Mouse (Mus musculus): ENCODE data around the gene Pdlim5.

The Pdlim5 gene

DNA sequence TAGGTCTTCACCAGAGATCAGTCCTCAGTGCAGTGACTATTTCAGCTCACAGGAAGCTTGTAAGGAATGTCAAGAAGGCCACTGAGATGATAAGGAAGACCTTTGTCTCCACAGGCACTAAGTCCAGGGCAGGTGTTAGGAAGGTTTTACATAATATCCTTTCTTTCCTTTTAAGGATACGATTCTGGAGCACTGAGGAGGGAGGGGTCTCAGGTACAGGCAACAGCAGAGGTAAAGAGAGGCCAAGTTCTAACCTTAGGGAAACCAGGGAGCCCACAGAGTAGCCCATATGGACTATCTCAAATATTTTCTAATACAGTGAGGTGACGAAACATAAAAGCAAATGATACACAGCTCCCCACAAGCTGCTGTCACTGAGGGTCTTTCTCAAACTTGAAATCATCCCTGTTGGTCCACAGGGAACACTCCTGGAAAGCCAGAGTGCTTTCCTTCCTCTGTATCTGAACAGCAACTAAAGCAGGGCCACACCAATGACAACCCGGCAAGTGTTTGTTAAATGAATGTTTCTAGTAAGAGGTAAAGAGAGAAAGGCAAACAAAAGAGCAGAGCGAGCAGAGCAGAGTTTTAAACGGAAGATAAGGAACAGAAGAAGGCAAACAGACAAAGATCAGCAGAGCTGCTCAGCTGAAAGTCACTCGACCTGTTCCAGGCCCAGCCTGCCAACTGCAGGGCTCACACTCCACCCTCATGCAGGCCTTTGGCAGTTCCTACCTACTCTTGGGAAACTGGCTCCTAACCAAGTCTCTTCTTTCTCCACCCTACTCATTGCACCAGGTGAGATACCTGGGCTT lies 55.9 kb downstream of the Pdlim5 start:
- DNase-seq (ENCODE audit: low read depth, low spot score): no peak

DNA sequence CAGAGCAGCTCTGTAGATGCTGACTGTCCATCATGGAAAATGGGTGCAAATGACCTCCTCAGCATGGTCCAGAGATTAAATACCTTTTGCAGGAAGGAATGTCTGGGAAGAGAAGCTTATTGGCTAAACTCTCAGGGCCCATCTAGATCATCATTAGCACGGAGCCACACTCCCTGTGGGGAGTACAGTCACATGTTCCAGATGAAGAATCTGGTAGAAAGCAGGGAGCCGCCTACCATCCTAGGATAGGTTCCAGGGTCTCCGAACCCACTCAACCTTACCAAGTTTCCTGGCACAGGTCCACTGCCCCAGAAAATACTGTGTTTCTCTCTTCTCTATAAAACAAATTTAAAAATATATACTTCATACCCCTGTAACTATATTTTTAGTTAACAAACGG lies 57.4 kb downstream of the Pdlim5 start:
- no peak for DNase-seq (ENCODE audit: low read depth, low spot score)

DNA sequence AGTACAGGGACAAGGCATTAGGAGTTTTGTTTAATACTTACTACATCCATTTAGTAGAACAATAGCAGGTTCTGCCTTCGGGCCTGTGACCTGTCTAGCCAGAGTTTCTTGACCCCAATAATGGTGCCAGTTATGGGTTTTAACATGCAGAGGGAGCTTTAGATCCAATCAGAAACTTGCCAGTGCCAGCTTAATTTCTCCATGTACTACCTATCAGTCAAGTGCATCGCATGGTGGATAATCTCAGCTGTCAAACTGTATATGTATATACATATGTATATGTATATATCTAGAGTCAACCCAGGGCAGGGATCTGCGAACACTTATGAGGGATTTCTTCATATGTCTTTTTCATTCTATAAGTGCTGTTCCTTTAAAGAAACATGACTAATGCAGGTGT lies 61.0 kb downstream of the Pdlim5 start:
- no peak for DNase-seq (ENCODE audit: low read depth, low spot score)

DNA sequence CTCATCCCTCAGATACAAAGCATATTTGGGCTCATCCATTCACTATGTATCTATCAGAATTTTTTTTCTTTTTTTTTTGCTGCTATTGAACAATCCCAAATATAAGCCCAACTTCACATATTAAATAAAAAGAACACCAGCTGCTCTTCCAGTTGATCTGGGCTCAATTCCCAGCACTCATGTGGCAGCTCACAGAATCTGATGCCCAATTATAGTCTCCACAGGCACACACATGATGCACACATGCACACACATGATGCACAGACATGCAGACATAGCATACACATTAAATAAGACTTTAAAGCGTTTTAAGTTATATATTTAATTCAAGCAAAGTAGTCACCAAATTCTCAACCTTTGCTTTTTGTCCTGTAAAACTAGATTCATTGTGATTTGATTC lies 62.0 kb downstream of the Pdlim5 start:
- DNase-seq (ENCODE audit: low read depth, low spot score): no peak

DNA sequence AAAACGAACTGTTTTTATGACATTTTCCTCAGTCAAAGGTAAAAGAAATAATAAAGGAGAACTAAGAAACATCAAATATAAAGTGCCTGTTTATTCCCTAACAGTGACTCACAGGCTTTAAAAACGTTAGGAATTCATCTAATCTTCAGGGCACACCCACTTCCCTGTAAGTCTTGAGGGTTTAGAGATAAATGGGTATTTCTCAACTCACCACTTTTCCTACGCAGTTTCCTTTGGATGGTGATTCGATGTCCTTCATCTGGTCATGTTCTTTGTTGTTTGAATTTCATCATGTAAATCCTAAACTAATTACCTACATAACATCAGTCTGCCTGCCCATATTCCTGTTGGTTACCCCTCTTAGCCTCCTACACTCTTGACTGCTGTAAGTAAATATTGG lies 62.8 kb downstream of the Pdlim5 start:
- DNase-seq (ENCODE audit: low read depth, low spot score): no peak

DNA sequence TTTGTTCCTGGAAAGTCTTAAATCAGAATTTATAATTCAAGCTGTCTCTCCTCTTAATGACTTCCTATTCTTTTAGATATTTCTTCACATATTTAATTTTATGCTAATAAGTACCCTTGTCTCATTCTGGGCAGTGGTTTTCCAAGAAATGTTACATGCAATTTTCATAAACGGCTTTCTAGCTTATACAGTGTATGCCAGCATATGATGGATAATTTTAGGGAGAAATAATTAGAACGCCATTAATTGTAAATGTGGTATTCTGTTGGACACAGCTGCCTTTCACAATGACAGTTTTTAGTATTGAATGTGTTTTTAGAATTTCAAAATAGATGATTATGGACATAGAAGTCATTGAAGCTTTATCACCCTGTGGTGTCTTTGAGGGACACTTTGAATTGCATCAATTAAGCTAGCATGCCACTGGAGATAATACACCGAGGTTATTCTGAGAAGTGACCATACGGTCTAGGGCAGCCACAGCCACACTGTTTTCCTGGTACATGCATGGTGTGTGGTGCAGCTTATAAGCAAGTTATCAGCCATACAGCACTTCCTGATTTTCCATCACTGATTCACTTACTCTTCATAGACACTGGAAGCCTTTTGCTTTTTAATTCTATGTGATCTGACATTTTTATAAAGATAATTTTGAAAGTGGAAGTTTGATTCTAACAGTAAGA lies 63.5 kb downstream of the Pdlim5 start:
- no peak for DNase-seq (ENCODE audit: low read depth, low spot score)

DNA sequence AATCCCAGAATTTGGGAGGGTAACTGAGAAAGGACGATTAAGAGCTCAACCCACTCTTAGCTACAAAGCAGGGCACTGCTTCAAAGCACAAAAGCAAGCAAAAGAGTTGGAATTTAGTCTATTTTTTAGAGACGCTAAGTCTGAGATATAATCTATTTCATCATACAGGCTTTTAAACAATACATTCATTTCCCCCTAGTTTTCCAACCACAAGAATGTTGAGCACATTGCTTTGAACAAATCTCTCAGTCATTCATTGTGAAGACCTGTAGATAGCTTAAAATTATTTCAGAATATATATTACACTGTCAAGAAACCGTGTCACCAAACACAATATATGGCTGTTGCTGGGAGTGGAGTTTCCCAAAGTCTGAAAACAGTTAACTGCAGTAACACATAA lies 65.1 kb downstream of the Pdlim5 start:
- DNase-seq (ENCODE audit: low read depth, low spot score): no peak

DNA sequence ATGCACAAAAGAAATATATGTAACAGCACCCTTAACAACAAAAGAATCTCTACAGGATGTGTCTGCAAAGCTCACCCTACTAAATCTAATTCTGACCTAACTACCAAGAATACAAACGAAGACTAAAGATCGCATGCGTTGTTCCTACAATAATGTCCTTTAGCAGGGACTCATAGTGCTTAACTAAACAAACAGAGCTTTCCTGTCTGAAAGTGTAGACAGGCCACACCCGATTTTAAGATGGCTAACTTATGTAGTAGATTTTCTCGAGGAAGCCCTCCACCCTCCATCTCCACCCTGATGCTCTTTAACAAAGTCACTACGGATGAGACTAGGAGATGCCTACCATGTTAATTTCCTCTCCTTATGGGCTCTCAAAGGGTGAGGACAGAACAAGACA lies 71.9 kb downstream of the Pdlim5 start:
- DNase-seq (ENCODE audit: low read depth, low spot score): no peak

DNA sequence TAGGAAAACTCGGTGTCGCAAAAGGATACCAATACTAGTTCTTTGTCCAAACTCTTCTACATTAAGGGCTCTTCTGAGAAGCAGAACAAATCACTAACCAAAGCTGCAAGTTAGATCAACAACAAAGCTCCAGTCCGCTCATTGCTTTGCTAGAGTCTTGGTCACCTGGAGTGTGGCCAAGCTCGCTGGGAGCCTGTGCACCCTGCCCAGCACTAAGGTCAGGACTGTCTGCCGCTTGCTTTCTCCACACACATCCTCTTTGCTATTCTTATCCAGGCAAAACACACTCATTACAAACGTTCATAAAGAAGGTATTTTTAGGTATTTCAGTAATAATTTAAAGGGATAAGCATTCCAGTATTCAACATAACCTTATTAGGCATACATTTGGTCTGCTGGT lies 73.6 kb downstream of the Pdlim5 start:
- no peak for DNase-seq (ENCODE audit: low read depth, low spot score)

DNA sequence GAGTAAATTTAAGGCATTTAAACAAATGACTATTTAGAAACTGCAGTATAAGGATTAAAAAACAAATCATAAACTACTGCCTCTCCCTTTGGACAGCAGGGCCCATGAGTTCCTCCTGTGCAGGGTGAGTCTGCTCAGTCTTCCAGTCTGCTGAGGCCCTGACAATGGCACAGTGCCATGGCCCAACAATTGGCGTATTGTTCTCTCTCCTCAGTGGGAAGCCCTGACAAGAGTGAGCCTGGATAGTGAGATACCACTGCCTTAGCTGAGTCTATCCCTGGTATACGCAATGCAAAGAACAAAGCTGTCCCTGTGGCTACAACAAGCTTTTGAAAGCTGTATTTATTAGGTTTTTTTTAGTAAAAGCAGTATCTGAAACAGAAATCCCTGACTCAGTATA lies 77.3 kb downstream of the Pdlim5 start:
- no peak for DNase-seq (ENCODE audit: low read depth, low spot score)

DNA sequence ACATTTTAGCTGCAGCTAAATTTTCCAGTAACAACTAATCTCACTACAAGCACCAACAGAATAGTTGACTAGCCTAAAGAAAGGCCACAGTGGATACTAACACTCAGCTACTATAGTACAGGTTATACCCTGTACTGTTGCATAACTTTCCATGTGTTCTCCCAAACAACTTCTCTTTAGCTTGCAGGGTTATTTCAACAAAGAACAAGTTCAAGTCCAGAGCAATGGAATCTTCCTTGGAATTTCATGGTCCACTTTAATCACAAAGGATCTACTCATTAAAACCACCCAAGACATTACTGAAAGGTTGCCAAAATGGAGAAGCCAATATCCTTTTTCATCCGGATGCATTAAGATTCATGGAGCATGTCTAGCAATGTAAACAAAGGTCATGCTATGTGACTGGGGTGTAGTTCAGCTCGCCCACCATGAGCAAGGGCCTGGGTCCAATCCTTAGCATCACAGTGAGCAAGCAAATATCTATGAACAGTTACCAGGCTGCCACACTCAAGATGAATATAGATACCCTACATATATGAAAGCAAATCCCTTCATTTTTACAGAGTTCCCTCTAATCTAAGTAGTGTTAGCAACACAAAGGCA lies 79.3 kb downstream of the Pdlim5 start:
- DNase-seq (ENCODE audit: low read depth, low spot score): no peak

DNA sequence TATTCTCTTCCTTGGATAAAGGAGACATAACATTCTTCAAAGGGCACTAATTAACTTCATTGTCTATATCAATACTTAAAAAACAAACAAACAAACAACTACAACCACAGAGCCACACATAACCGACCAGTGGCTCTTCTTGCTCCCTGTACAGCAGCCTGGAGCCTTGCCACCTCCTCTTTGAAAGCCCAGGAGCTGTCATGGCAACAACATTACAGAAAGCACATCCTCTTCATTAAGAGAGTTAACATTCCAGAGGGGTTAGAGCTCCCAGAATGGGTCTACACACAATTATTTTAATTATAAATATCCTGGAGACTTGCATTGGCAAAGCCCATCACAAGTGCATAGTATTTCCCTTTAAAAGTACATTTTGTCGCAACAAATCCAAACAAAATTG lies 84.4 kb downstream of the Pdlim5 start:
- no peak for DNase-seq (ENCODE audit: low read depth, low spot score)

DNA sequence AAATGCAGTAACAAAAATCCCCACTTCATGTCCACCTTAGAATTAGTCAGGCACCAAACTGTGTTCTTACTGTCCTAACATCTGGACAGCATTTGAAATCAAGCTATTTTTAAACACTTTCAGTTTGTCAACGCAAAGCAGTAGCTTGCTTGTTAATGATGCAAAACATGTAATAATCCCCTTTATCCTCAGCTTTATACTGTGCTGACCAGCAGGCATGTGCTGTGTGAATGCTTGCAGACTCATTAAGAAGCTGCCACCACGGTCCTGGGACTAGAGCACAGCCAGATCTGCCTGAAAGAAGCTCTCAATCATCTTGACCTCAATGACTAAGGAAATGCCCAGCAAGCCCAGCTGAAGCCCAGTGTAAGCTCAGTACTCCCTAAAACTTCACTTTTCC lies 85.0 kb downstream of the Pdlim5 start:
- no peak for DNase-seq (ENCODE audit: low read depth, low spot score)

DNA sequence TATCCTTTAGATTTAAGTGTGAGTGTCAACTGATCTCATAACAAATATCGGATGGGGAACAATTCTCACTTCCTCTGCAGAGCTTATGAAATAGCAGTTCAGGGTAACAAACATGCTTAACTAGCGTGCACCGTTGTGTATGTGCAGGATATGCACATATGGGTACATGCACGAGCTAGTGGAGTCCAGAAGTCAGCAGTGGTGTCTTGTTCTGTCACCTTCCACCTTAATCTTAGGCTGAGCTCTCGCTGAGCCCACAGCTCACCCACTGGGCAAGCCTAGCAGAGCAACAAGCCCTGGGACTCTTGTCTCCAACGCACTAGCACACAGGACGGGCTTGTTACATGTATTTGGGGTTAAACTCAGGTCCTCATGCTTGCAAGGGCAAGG lies 100.2 kb downstream of the Pdlim5 start:
- DNase-seq (ENCODE audit: low read depth, low spot score): no peak

DNA sequence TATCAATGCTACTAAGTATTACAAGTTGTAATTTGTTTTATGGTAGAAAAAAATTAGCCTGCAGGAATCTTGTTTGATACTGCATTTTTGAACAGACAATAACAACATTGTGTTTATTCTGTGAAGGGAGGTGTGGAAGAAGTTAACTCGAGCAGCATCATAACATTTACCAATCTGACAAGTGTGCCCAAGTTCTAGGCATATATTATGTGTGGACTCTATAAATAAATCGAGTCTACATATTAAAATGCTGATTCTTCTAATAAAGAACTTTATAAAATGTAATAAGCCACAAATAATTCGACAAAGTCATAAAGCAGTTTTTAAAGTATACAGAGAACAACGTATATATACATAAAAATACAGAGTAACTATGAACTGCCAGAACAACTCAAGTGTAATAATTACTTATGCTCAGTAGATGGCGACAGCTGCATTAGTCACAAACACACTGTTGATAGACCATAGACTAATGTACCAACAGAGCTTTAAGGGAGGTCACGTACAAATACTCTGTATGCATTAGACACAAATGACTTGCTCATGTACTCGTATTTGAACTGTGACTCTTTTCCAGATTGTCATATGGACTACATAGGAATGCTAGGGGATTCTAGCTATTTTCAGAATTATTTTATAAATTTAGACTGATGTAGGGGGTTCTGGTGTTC lies 100.7 kb downstream of the Pdlim5 start:
- DNase-seq (ENCODE audit: low read depth, low spot score): peak; percentile 83

DNA sequence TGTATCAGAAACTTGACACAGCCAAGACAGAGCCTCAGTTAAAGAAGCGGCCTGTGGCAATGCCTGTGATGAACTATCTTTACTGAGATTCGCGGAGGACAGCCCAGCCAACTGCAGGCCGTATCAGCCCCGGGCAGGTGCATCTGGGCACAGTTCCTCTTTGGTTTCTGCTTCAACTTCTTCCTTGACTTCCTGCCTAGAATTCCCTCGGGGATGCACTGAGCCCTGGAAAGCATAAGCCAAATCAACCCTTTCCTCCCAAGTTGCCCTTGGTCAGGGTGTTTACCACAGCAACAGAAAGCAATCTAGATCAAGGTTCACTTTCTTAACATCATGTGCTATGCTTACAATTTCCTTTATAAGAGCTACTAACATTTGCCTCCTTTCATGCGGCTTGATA lies 101.9 kb downstream of the Pdlim5 start:
- no peak for DNase-seq (ENCODE audit: low read depth, low spot score)

DNA sequence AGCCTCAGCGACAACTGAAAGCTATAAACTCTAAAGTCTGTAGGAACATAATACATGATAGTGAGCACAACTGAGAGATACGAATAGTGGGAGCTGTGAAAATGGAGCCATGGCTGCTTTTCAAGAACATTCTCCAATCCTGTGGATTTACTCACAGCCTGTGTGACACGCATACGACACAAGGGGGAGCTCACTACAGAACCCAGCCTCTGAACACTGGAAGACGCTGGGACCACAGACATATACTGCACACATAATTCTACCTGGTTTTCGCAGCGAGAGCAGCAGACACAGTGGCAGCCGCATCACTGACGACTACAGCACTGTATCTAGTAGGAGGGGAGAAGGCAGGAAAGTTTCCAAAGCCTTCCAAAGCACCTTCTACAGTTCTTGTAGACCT lies 112.8 kb downstream of the Pdlim5 start:
- peak; percentile 78 for DNase-seq (ENCODE audit: low read depth, low spot score)

DNA sequence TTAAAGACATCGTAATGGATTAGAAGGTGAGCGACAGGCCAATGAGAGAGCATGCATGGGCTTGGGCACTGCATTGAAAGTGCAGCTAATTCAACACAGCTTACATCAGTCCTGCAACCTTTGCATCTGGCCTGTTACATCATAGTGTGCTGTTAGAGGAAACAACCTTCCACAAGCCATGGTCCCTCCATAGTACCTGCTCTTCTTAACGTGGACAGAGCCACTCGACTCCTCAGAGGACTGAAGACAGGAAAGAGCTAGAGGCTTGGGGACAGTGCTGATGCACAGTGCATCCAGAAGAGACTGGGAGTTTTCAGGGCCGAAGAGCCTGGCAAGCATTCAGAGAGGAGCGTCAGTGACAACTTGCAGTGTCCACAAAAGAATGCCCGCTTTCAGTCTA lies 113.8 kb downstream of the Pdlim5 start:
- DNase-seq (ENCODE audit: low read depth, low spot score): no peak

DNA sequence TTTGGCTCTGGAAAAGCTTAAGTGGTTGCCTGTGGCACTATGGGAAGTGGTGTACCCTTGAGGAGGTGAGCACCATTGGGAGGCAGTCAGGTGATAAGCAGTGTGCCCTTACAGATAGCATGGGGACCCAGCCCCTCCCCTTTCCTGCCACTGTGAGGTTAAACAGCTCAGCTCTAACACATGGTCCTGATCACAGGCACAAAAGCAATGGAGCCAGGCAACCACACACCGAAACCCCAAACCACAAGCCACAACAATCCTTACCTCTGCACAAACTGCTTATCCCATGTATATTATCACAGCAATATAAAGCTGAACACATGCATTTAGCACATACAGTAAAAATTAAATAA lies 114.4 kb downstream of the Pdlim5 start:
- DNase-seq (ENCODE audit: low read depth, low spot score): peak; percentile 24

DNA sequence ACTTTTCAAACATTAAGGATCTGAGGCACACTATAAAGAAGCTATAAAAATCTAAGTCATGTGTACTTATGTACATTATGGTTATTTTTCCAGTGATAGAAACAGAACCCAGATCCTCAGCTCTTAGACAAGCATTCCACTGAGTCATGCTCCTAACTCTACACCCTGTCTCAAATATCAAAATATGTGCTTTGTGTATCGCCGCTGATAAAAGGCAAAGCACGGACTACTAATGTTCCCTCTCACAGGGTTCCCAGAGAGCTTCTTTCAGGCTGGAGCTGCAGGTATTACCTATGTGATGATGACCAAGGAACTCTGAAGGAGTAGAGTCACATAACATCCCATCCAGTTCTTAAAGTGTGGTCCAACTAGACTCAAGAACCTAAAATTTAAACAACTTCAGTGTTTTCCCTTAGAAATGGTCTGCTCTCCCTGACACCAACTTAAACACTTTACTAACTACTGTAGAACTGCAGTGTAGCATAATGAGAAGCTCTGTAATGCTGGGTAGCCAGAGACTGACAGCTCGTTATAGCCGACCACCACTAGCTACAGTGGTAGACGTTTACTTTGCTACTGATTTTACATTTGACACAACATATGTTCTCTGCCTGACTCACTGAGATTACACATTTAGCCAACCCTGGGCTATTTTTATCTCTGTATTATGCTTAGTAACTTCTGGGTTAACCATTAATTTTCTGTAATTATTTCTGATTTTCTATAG lies 115.0 kb downstream of the Pdlim5 start:
- DNase-seq (ENCODE audit: low read depth, low spot score): no peak

DNA sequence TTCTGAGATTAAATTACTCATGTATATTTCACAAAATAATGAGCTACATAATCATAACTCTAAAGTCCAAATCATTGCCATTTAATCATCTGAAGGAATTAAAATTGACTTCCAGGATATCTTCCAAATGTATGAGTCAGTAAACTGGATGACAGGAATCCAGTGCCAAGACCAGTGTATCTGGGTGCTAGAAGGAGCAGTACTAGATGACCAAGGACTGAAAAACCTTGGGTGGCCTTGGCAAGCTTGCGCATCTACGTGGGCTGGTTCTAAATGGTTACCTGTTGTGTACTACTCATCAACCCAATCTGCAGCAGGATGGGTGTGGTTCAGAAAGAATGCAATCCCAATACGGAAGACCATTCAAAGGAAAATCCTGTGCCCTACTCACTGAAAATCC lies 116.5 kb downstream of the Pdlim5 start:
- no peak for DNase-seq (ENCODE audit: low read depth, low spot score)

DNA sequence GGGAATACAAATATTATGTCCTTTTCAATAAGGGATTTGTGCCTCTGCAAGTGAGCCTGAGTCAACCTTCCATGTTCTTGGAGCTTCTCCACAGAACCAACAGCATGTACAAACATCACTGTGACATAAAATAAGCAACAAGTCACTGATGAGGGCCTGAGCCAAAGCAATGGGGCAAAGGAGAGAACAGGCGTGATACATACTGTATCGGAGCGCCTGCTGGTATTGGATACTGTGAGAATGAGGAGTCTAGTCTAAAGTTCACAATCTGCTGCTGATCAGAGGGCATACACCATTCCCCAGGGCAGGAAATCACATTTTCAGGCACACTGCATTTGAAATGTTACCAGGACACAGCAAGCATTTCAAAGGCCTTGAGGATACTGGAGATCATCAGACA lies 119.0 kb downstream of the Pdlim5 start:
- no peak for DNase-seq (ENCODE audit: low read depth, low spot score)
